Mouse (Mus musculus): ENCODE data around the gene Sla2. TPM values are rescaled to one million over a fixed set of nuclear protein-coding genes. Genes with fewer than 3 reads are reported as not detected.
A peak's percentile ranks its signal among the peaks of the same experiment; 100 is the strongest.
"Not testable (repeated sequence)": the region's sequence is repeated elsewhere in the genome, so short reads cannot be mapped to it uniquely, and the experiment has no call there.

Gene Sla2
- total RNA-seq, 2 experiments from 2014 or later = not detected

GRCm38 (mm10) chr2:156901344-156901743, 14.4 kb upstream of the Sla2 start:
- no peak for DNase-seq

DNA sequence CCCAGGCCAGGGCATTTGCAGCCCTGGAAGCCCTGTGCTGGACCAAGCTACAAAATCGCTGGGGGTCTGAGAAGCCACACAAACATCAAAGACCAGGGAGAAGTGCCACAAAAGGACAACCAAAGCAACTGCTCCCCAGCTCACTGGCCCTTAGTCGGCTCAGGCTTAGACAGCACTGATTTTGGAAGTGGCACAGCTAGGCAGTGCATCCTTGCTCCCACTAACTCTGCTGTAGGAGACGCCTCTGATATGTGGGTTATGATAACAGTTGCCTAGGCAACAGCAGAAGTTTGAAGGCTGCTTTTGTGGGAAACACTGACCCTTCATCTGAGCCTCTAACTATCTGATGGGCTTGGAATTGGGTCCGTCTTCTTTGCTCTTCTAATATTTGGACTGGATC, 12.2 kb upstream of the Sla2 start:
- no peak for DNase-seq

DNA sequence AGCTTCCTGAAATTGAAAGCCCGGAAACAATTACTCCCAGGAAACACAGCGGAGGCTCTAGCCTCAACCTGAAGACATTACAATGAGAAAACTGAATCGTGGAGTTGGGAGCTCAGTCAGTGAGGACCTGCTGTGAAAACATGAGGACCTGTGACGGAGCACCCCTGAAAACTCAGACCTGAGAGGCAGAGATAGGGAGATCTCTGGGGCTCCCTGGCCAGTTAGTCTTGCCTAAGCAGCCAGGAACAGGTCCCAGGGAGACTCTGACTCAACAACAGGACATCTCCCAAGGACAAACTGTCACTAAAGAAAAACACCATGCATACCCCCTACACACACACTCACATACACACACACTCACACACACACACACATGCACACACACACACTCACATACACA, 11.4 kb upstream of the Sla2 start:
- DNase-seq = no peak

DNA sequence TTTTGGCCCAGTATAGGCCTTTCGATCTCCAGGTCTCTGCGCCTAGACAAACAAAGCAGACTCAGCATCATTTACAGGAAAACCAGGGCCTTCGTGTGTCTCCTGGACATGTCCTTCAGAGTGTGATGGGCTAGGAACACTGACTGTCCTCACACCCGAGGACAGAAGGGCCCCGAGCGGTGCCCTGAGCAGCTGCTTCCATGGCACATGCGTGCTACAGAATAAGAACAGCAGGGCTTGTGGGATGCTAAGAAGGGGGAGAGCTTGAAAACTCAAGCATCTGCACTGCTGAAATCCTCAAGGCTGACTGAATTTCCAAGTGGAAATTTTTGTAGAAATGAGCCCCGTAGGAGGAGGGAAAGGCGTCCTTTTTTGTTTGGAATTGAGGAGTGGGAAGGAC, 10.0 kb upstream of the Sla2 start:
- DNase-seq = no peak

DNA sequence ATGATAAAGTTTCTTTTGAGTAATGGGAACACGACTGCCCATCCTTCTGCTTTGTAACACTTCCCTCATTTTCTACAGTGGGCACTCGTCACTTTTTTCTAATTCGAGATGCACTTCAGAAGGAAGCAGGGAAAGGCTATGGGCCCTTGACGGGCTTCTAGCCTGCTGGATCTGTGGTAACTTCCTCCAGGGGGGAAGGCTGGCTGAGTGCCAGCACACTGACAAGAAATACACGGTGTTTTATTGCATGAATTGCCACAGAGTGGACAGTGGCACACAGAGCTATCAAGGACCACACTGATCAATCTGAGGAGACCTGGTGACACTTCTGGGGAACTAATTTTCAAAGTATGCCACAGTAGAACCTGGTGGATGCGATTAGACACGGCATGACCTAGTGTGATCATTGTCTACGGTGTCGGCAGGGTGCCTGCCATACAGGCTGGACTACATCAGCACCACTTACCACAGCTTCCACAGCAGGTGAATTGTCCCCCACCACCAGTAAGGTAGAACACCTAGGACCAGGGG, 9.5 kb upstream of the Sla2 start:
- no peak for DNase-seq

DNA sequence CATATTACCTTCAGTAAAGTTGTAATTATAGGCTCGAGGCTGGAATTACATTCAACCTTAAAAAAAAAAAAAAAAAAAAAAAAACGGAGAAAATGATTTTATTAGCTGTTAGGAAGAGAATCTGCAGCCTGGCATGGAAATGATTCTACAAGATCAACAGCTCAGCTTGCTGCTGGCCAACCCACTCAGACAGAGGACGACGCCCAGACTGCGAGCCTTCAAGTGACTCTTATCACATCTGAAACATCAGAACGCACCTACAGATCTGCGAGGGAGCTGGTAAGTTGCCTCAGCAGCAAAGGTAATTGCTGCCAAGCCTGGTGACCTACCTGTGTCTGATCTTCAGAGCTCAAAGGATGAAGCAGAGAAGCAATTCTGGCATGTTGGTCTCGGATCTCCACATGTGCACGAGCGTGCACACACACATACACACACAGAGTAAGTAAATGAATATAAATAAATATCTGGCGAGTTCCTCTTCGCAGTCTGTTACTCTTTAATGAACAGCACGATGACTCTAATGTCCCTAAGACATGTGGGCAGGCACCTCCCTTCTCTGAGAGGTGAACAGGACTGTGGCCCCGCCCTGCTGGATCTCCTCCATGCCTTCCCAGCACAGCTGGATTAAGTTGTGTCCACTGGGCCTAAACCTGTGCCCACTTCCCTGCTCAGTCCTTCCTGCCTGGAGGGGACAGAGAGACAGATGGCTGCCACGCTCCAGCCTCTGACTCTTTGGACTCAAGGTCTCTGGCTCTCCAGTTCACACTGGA, 7.7 kb upstream of the Sla2 start:
- no peak for DNase-seq

DNA sequence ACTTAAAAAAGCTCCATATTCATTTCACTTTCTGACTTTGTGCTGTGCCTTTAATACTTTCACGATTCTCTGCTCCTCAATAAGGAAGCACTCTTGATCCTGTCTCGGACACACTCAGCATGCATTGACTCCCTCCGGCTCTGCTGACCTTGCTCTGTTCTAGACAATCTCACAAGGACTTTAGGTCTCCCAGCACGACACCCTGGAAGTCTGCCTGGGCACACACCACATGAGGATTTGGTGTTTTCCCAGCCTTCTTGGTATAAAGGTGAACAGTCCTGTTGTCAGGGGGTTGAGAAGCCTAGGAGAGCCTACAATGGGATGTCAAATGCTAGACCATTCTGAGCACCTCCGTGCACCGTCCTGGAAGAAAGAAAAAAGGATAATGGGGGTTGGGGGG, 5.8 kb upstream of the Sla2 start:
- no peak for DNase-seq

- DNase-seq = no peak
These were observed 5.2 kb upstream of the Sla2 start for GRCm38 (mm10) chr2:156892240-156892639.

GRCm38 (mm10) chr2:156888490-156888889, 1.5 kb upstream of the Sla2 start:
- DNase-seq = no peak

DNA sequence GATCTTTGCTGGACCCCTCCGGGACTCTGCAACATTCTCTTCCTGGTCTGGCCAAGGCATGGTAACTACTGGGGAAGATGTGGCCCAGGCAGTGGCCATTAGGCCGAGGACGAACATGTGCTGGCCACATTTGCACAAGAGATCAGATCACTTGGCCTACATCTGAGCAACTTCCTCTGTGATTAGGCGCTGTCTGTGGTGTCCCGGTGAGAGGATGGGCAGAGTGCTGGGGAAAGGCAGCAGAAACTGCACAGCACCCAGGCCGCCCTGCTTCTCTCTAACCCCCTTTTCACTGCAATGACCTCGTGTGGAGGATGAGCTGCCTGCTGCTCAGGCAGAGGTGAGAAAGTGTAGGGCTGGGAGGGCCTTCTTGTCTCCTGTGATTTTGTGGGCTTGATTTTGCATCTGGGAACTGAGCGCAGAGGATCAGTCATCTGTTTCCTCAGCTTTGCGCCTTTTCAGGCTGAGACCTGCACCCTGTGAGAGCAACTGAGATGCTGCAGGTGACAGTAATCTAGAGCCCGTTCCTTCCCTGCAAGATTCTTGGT, 834 bp downstream of the Sla2 start:
- no peak for DNase-seq

DNA sequence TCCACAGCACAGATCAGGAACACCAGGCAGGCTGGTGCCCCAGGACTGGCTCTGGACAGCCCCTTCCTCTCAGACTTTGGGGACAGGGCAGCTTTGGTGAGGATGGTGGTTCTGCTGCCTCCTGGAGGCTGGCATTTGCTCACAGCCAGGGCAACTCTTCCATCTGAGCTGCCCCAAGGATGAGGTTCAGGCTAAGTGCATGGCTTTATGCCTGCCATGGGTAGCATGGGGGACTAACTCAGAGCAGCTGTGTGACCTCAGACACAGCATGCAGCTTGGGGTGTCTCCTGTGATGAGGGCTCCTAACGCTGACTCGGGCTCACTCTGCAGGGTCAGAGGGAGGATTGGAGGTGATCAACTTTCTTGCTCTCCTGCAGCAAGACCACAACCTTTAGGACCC, 1.3 kb downstream of the Sla2 start:
- DNase-seq = not testable (repeated sequence)

GRCm38 (mm10) chr2:156884396-156885211, 2.4 kb downstream of the Sla2 start:
- no peak for DNase-seq

DNA sequence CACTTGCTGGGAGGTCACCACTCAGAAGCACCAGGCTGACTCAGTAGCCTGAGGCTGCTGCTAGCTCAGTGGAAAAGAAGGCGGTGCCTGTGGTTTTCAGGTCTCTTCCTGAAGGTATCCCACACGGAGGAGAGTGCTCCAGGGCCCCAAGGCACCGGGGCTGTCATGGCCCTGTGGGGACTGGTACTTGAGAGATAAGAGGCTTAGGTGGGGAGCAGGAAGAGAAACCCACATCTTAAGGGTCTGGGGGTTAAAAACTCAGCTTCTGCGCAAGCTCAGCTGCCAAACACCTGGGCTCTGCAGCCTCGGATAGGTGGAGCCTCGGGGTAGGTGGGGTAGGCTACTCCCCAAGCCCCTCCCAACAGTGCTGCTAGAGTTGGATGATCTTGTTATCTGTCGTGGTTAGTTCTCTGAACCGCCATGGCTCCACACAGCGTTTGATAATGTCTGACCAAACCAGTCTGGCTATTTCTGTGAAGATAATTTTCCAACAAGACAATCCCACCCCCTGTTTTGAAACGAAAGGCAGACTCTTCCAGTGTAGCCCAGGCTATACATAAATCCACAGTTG, 4.5 kb downstream of the Sla2 start:
- peak; percentile 35 for DNase-seq

GRCm38 (mm10) chr2:156879541-156879940, 7.5 kb downstream of the Sla2 start:
- DNase-seq = no peak

DNA sequence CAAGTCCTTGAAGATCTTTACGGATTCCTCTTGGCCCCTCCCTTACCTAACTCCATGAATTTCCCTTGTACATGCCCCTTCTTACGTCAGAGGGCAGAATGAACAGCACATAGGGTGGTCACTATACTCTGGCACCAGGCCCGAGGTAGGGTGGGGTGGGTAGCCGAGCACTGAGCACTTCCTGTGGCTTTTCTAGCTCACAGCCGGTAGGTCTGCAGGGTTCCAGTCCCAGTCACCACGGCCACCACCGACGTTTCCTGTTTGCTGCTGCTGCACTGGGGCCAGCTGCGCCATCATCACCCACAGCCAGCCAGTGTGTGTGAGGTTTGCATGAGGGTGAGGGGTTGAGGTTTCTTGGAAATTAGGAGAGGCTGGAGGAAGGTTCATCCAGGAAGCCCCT, 9.3 kb downstream of the Sla2 start:
- no peak for DNase-seq

- DNase-seq = no peak
These were observed 12.1 kb downstream of the Sla2 start for GRCm38 (mm10) chr2:156874760-156875510.

DNA sequence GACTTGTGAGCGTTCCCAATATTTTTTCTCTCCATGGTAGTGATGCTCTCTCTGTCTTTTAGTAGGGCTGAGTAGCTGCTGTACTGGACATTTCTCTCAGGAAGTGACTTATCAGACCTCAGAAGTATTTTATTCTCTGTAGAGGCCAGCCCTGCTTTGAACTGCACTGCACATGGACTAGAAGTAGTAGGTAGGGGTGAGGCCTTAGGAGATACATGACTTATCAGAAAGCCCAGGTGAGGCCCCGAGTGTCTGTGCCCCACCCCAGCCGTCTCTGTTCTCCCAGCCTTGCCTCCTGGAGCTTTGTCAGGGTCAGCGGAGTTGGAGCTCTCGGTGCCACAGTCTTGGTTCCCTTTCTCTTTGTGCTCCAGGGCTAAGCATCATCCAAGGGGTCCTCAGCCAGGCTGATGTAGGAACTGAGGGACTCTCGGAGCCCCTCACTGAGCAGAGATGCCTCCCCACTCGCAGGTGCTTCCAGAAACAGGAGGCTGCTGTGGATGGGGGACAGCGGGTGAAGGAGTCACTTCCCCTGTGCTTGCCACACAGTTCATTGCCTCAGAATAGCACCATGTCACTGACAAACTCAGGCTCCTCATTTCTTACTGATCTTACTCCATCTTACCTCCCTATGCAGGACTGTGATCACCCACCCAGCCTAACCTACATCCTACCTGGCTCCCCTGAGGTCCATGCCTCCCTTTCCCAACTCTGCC, 12.8 kb downstream of the Sla2 start:
- no peak for DNase-seq

- no peak for DNase-seq
These were observed 13.4 kb downstream of the Sla2 start for GRCm38 (mm10) chr2:156873629-156874028.

GRCm38 (mm10) chr2:156870519-156870918, 16.5 kb downstream of the Sla2 start:
- no peak for DNase-seq

GRCm38 (mm10) chr2:156869554-156869953, 17.4 kb downstream of the Sla2 start:
- DNase-seq = no peak

GRCm38 (mm10) chr2:156868994-156869393, 18.0 kb downstream of the Sla2 start:
- no peak for DNase-seq

Data from gastrocnemius, postnatal 25 days (tissue).